Mouse (Mus musculus) MEL (cell line): ENCODE results near the gene Krt1. TPM values are rescaled to one million over a fixed set of nuclear protein-coding genes. Genes with fewer than 3 reads are reported as not detected.

Source experiments
- DNase-seq: peaks from one replicate; pipeline ENCODE4 v3.0.0; 2011; ENCODE audit warnings: low read depth, low spot score
- H3K27ac ChIP-seq: 2 replicates; pipeline ENCODE4 v1.5.1; 2012; ENCODE audit warnings: low read depth, mild to moderate bottlenecking, control low read depth, low read length, moderate library complexity; ENCODE audit not compliant: control insufficient read depth
- H3K27me3 ChIP-seq, 2 experiments: fragments of 150-350 bp in 1 of 2; sonication (generic) in 1 of 2; 2 replicates each; pipeline ENCODE4 v1.6.1; 2012; ENCODE audit warnings: low read length in 2 of 2, mild to moderate bottlenecking in 2 of 2, improper control_type of control experiment in 1 of 2, moderate library complexity in 1 of 2; ENCODE audit not compliant: insufficient read depth in 2 of 2, control insufficient read depth in 1 of 2
- H3K36me3 ChIP-seq, 2 experiments: 2 replicates each; pipeline ENCODE4 v1.6.1; 2012 to 2014; ENCODE audit warnings: low read length in 2 of 2, improper control_type of control experiment in 1 of 2, inconsistent platforms in 1 of 2, mild to moderate bottlenecking in 1 of 2; ENCODE audit not compliant: insufficient read depth in 2 of 2, control insufficient read depth in 1 of 2
- H3K4me1 ChIP-seq, 2 experiments: fragments of 150-350 bp in 1 of 2; sonication (generic) in 1 of 2; 2 replicates each; pipeline ENCODE4 v1.6.1; 2012; ENCODE audit warnings: low read length in 2 of 2, improper control_type of control experiment in 1 of 2, mild to moderate bottlenecking in 1 of 2; ENCODE audit not compliant: insufficient read depth in 2 of 2, control insufficient read depth in 1 of 2
- H3K4me3 ChIP-seq, 2 experiments: fragments of 150-350 bp in 1 of 2; sonication (generic) in 1 of 2; 2 replicates each; pipeline ENCODE4 v1.5.1; 2012; ENCODE audit warnings: low read depth in 2 of 2, low read length in 2 of 2, mild to moderate bottlenecking in 2 of 2, moderate library complexity in 2 of 2, control low read depth in 1 of 2, improper control_type of control experiment in 1 of 2; ENCODE audit not compliant: control insufficient read depth in 1 of 2, insufficient read depth in 1 of 2
- H3K79me2 ChIP-seq: 2 replicates; pipeline ENCODE4 v1.6.1; 2012; ENCODE audit warnings: mild to moderate bottlenecking, low read length, moderate library complexity; ENCODE audit not compliant: control insufficient read depth, poor library complexity, insufficient read depth
- H3K9ac ChIP-seq: 2 replicates; pipeline ENCODE4 v1.6.1; 2012; ENCODE audit warnings: low read depth, mild to moderate bottlenecking, control low read depth, low read length, moderate library complexity; ENCODE audit not compliant: control insufficient read depth, poor library complexity, severe bottlenecking
- H3K9me3 ChIP-seq: fragments of 150-350 bp; sonication (generic); replicated peaks from 2 replicates; pipeline ENCODE4 v1.6.1; 2012; ENCODE audit warnings: mild to moderate bottlenecking, low read length, improper control_type of control experiment, moderate library complexity; ENCODE audit not compliant: insufficient read depth
- CHD2 ChIP-seq: IDR thresholded peaks from 2 replicates; pipeline ENCODE4 v1.6.1; 2011; ENCODE audit warnings: low read length, improper control_type of control experiment
- E2F4 ChIP-seq: IDR thresholded peaks from 2 replicates; pipeline ENCODE4 v1.6.1; 2011; ENCODE audit warnings: low read depth, low read length, improper control_type of control experiment, borderline replicate concordance
- EP300 ChIP-seq, 2 experiments: IDR thresholded peaks; 2 replicates each; pipeline ENCODE4 v1.6.1; 2011; ENCODE audit warnings: improper control_type of control experiment in 2 of 2, low read length in 2 of 2, low read depth in 1 of 2, mild to moderate bottlenecking in 1 of 2
- ETS1 ChIP-seq: IDR thresholded peaks from 2 replicates; pipeline ENCODE4 v1.6.1; 2012; ENCODE audit warnings: low read depth, mild to moderate bottlenecking, inconsistent platforms, low read length, improper control_type of control experiment, moderate library complexity
- GABPA ChIP-seq: IDR thresholded peaks from 2 replicates; pipeline ENCODE4 v1.6.1; 2012; ENCODE audit warnings: low read depth, mild to moderate bottlenecking, inconsistent platforms, low read length, improper control_type of control experiment, moderate library complexity
- GATA1 ChIP-seq: IDR thresholded peaks from 2 replicates; pipeline ENCODE4 v1.6.1; 2011; ENCODE audit warnings: low read depth, low read length, improper control_type of control experiment
- HCFC1 ChIP-seq: IDR thresholded peaks from 2 replicates; pipeline ENCODE4 v1.6.1; 2012; ENCODE audit warnings: low read depth, mild to moderate bottlenecking, inconsistent platforms, low read length, improper control_type of control experiment, moderate library complexity
- JUND ChIP-seq: IDR thresholded peaks from 2 replicates; pipeline ENCODE4 v1.6.1; 2011; ENCODE audit warnings: low read depth, mild to moderate bottlenecking, improper control_type of control experiment, low read length
- MAFK ChIP-seq: IDR thresholded peaks from 2 replicates; pipeline ENCODE4 v1.6.1; 2011; ENCODE audit warnings: low read depth, mild to moderate bottlenecking, low read length, improper control_type of control experiment, borderline replicate concordance
- MAX ChIP-seq: IDR thresholded peaks from 2 replicates; pipeline ENCODE4 v1.6.1; 2011; ENCODE audit warnings: low read length, improper control_type of control experiment
- MYB ChIP-seq: IDR thresholded peaks from 2 replicates; pipeline ENCODE4 v1.6.1; 2011; ENCODE audit warnings: mild to moderate bottlenecking, low read depth, low read length, improper control_type of control experiment
- NELFE ChIP-seq: IDR thresholded peaks from 2 replicates; pipeline ENCODE4 v1.6.1; 2011; ENCODE audit warnings: low read depth, low read length, improper control_type of control experiment
- RAD21 ChIP-seq: IDR thresholded peaks from 2 replicates; pipeline ENCODE4 v1.6.1; 2011; ENCODE audit warnings: mild to moderate bottlenecking, low read depth, low read length, improper control_type of control experiment
- RCOR1 ChIP-seq: IDR thresholded peaks from 2 replicates; pipeline ENCODE4 v1.6.1; 2012; ENCODE audit warnings: low read depth, mild to moderate bottlenecking, inconsistent platforms, low read length, improper control_type of control experiment
- SIN3A ChIP-seq: IDR thresholded peaks from 2 replicates; pipeline ENCODE4 v1.6.1; 2012; ENCODE audit warnings: low read length, improper control_type of control experiment, inconsistent platforms
- TAL1 ChIP-seq: IDR thresholded peaks from 2 replicates; pipeline ENCODE4 v1.6.1; 2012; ENCODE audit warnings: mild to moderate bottlenecking, inconsistent platforms, low read length, moderate library complexity, mixed read lengths
- TCF12 ChIP-seq: IDR thresholded peaks from 2 replicates; pipeline ENCODE4 v1.6.1; 2014; ENCODE audit warnings: low read depth, mild to moderate bottlenecking, inconsistent platforms, low read length, improper control_type of control experiment, moderate library complexity
- UBTF ChIP-seq: IDR thresholded peaks from 2 replicates; pipeline ENCODE4 v1.6.1; 2012; ENCODE audit warnings: low read depth, mild to moderate bottlenecking, inconsistent platforms, low read length, improper control_type of control experiment, moderate library complexity, borderline replicate concordance; ENCODE audit not compliant: insufficient read depth
- USF2 ChIP-seq, 2 experiments: IDR thresholded peaks; 2 replicates each; pipeline ENCODE4 v1.6.1; 2011 to 2012; ENCODE audit warnings: improper control_type of control experiment in 2 of 2, low read length in 2 of 2, borderline replicate concordance in 1 of 2, inconsistent platforms in 1 of 2, low read depth in 1 of 2, mild to moderate bottlenecking in 1 of 2; ENCODE audit not compliant: insufficient read depth in 1 of 2
- ZC3H11A ChIP-seq: IDR thresholded peaks from 2 replicates; pipeline ENCODE4 v1.6.1; 2012; ENCODE audit warnings: low read depth, mild to moderate bottlenecking, inconsistent platforms, low read length, improper control_type of control experiment
- ZMIZ1 ChIP-seq: IDR thresholded peaks from 2 replicates; pipeline ENCODE4 v1.6.1; 2012; ENCODE audit warnings: low read depth, mild to moderate bottlenecking, inconsistent platforms, low read length, improper control_type of control experiment, moderate library complexity
- ZNF384 ChIP-seq: IDR thresholded peaks from 2 replicates; pipeline ENCODE4 v1.6.1; 2012; ENCODE audit warnings: low read depth, mild to moderate bottlenecking, inconsistent platforms, low read length, improper control_type of control experiment
- polyA plus RNA-seq, 2 experiments: library from polyadenylated mRNA; stranded (reverse) in 1 of 2; unstranded in 1 of 2; fragments of >175 nt in 1 of 2; fragments of >200 nt in 1 of 2; gene quantifications; 2 replicates each; pipeline versions ENCODE4 v1.2.1 to v1.2.4; 2012; ENCODE audit warnings: low replicate concordance in 2 of 2, low read depth in 1 of 2; ENCODE audit not compliant: insufficient read length in 2 of 2, insufficient read depth in 1 of 2, missing spikeins in 1 of 2
- total RNA-seq: library from RNA; depleted of rRNA; stranded (reverse); fragments of 300-350 nt; gene quantifications from 2 replicates; pipeline ENCODE4 v1.2.3, GENCODE M21; 2012

The Krt1 gene
- total and polyA plus RNA-seq, 3 experiments: not detected

- Histone ChIP-seq H3K4me1 (no peaks in the 10 kb centered on the region), H3K27ac (no peak overlapping the region), H3K9ac (no peak overlapping the region), H3K27me3 (no peaks in the 10 kb centered on the region; a peak in 2 of 4 replicates), H3K36me3 (no peaks in the 10 kb centered on the region), H3K4me3 (no peak overlapping the region), H3K79me2 (no peaks in the 10 kb centered on the region), H3K9me3 (no peaks in the 10 kb centered on the region)
- no peak for TF ChIP-seq E2F4
- TF ChIP-seq USF2 (IDR thresholded peaks at IDR 0.05; ENCODE audit: borderline replicate concordance in 1 of 2, insufficient read depth in 1 of 2, low read depth in 1 of 2, low read length in 2 of 2): no peak
- no peak for TF ChIP-seq TAL1
- TF ChIP-seq RCOR1: no peak
- TF ChIP-seq MAX: no peak
- TF ChIP-seq GABPA: no peak
- no peak for TF ChIP-seq TCF12
- no peak for TF ChIP-seq JUND
- no peak for TF ChIP-seq MYB
- TF ChIP-seq UBTF: no peak
- no peak for TF ChIP-seq CHD2
- no peak for DNase-seq
Observed at GRCm38 (mm10) chr15:101858673-101859425, 8.3 kb upstream of the Krt1 start.

DNA sequence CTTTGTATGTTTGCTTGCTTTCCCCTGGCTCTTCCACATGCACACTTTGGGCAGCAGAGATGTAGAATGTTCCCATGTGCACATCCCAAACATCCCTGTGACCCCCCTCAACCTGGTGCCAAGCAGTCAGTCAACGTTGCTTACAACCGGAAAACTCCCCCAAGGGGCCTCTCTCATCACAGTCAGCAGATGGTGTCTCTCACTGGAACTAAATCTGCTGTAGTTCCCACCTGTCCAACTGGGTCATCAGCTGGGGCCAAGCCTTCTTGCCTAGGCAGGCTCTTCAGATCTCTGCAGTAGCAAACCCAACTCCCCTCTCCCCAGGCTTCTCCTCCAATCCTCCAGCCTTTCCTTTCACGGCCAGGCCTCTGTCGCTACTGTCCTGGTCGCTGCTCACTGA is 6.1 kb upstream of the Krt1 start:
- no peak for TF ChIP-seq ZNF384
- TF ChIP-seq JUND: no peak
- no peak for TF ChIP-seq GATA1
- no peak for TF ChIP-seq MAX
- no peak for TF ChIP-seq SIN3A
- TF ChIP-seq ZMIZ1: no peak
- TF ChIP-seq ETS1: no peak
- TF ChIP-seq NELFE: no peak
- no peak for TF ChIP-seq HCFC1
- TF ChIP-seq EP300 (IDR thresholded peaks at IDR 0.05; ENCODE audit: low read depth in 1 of 2, low read length in 2 of 2): no peak
- TF ChIP-seq RAD21: no peak
- no peak for TF ChIP-seq MAFK
- TF ChIP-seq ZC3H11A: no peak
- no peak for TF ChIP-seq CHD2
- no peak for TF ChIP-seq E2F4
- TF ChIP-seq TAL1: no peak
- TF ChIP-seq UBTF: no peak
- Histone ChIP-seq H3K79me2 (no peaks in the 10 kb centered on the region), H3K9me3 (no peaks in the 10 kb centered on the region), H3K9ac (no peak overlapping the region), H3K4me3 (no peak overlapping the region), H3K27me3 (no peaks in the 10 kb centered on the region; a peak in 2 of 4 replicates), H3K36me3 (no peaks in the 10 kb centered on the region), H3K4me1 (no peaks in the 10 kb centered on the region), H3K27ac (no peak overlapping the region)
- DNase-seq: no peak
